Mouse (Mus musculus) ES-Bruce4 (cell line): ENCODE results near the gene Me3.

ENCODE experiments used
- CTCF ChIP-seq: IDR thresholded peaks from one replicate; pipeline ENCODE4 v1.8.1; 2011; ENCODE audit warnings: low read depth, low read length
- EP300 ChIP-seq: IDR thresholded peaks from 2 replicates; pipeline ENCODE4 v1.6.1; 2011; ENCODE audit warnings: low read depth, low read length; ENCODE audit not compliant: insufficient read depth
- POLR2A ChIP-seq: IDR thresholded peaks from one replicate; pipeline ENCODE4 v1.8.1; 2011; ENCODE audit warnings: low read length; ENCODE audit not compliant: insufficient read depth

DNA sequence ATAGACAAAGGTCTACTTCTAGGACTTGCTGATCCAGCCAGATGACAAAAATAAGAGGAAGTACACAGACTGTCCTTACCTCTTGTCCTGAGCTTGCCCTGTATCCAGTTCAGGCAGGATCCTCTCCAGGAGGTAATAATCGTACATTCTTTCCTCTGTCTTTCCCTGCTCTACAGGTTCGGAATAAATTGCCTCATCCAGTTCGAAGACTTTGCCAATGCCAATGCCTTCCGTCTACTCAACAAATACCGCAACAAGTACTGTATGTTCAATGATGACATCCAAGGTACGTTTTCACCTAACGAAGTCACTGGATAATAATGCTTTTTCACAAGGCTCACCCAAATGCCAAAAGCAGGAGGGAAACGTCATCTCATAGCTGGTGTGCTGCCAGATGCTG lies 201.3 kb downstream of the Me3 start:
- TF ChIP-seq CTCF (no peak), POLR2A (no peak), EP300 (no peak)
